Mouse (Mus musculus) splenic B cell, adult 2 months (primary cell): ENCODE measurements around the gene Mrpl48.
A peak's percentile ranks its signal among the peaks of the same experiment; 100 is the strongest.

Experiments
- DNase-seq: peaks from one replicate; pipeline ENCODE4 v3.0.0-alpha.2; 2011; ENCODE audit warnings: low read depth, low spot score
- H3K27me3 ChIP-seq: 2 replicates; pipeline ENCODE4 v1.6.1; 2012; ENCODE audit warnings: mild to moderate bottlenecking, low read length, moderate library complexity, mixed read lengths; ENCODE audit not compliant: control insufficient read depth, poor library complexity, insufficient read depth, severe bottlenecking
- H3K36me3 ChIP-seq: 2 replicates; pipeline ENCODE4 v1.6.1; 2012; ENCODE audit warnings: mild to moderate bottlenecking, low read length, moderate library complexity, mixed read lengths; ENCODE audit not compliant: control insufficient read depth, poor library complexity, insufficient read depth, severe bottlenecking

The Mrpl48 gene

GRCm38 (mm10) chr7:100533503-100533902 is 74.6 kb downstream of the Mrpl48 start:
- no peak for DNase-seq
- Histone ChIP-seq H3K27me3 (no peaks in the 10 kb centered on the region), H3K36me3 (no peaks in the 10 kb centered on the region)

- Histone ChIP-seq H3K27me3 (no peaks in the 10 kb centered on the region), H3K36me3 (no peaks in the 10 kb centered on the region)
- DNase-seq, result no peak
Observed at GRCm38 (mm10) chr7:100530766-100531165, 77.3 kb downstream of the Mrpl48 start.

- DNase-seq, result no peak
- Histone ChIP-seq H3K27me3 (no peaks in the 10 kb centered on the region), H3K36me3 (no peaks in the 10 kb centered on the region)
Observed at GRCm38 (mm10) chr7:100524669-100525068, 83.4 kb downstream of the Mrpl48 start.

- Histone ChIP-seq H3K27me3 (no peaks in the 10 kb centered on the region), H3K36me3 (no peaks in the 10 kb centered on the region)
- DNase-seq, result no peak
Observed at GRCm38 (mm10) chr7:100522222-100522621, 85.9 kb downstream of the Mrpl48 start.

- no peaks in the 10 kb centered on the region for H3K36me3 ChIP-seq
- peaks cover 3% of the 10 kb centered on the region; the same call in 1 of the 2 replicates for H3K27me3 ChIP-seq
- peak; percentile 87 for DNase-seq
Observed at GRCm38 (mm10) chr7:100520663-100521285, 87.3 kb downstream of the Mrpl48 start.

GRCm38 (mm10) chr7:100520204-100520603 is 87.9 kb downstream of the Mrpl48 start:
- Histone ChIP-seq H3K27me3 (peaks cover 3% of the 10 kb centered on the region; the same call in 1 of the 2 replicates), H3K36me3 (no peaks in the 10 kb centered on the region)
- no peak for DNase-seq

- Histone ChIP-seq H3K36me3 (no peaks in the 10 kb centered on the region), H3K27me3 (peaks cover 3% of the 10 kb centered on the region; the same call in 1 of the 2 replicates)
- no peak for DNase-seq
Observed at GRCm38 (mm10) chr7:100514573-100514972, 93.5 kb downstream of the Mrpl48 start, which contains the start of gene Dnajb13. Gene Dnajb13 (minus strand): TSS chr7:100514960.

- peak; percentile 26 for DNase-seq
Observed at GRCm38 (mm10) chr7:100511602-100512001, 96.5 kb downstream of the Mrpl48 start.

GRCm38 (mm10) chr7:100508670-100509069 is 99.4 kb downstream of the Mrpl48 start:
- H3K36me3 ChIP-seq, result no peaks in the 10 kb centered on the region
- DNase-seq, result peak; percentile 37
- H3K27me3 ChIP-seq, result no peaks in the 10 kb centered on the region

More at GRCm38 (mm10) chr7:100511602-100512001, 96.5 kb downstream of the Mrpl48 start:
- Histone ChIP-seq H3K27me3 (peaks cover 3% of the 10 kb centered on the region; the same call in 1 of the 2 replicates), H3K36me3 (no peaks in the 10 kb centered on the region)

GRCm38 (mm10) chr7:100506494-100506893 is 101.6 kb downstream of the Mrpl48 start:
- H3K36me3 ChIP-seq, result no peaks in the 10 kb centered on the region
- DNase-seq, result peak; percentile 24
- no peaks in the 10 kb centered on the region for H3K27me3 ChIP-seq

GRCm38 (mm10) chr7:100504740-100505487 is 103.2 kb downstream of the Mrpl48 start:
- no peaks in the 10 kb centered on the region for H3K27me3 ChIP-seq
- peaks cover 5% of the 10 kb centered on the region for H3K36me3 ChIP-seq
- DNase-seq, result peak; percentile 46

GRCm38 (mm10) chr7:100503076-100503475 is 105.0 kb downstream of the Mrpl48 start:
- DNase-seq, result peak; percentile 51
- H3K36me3 ChIP-seq, result peaks cover 19% of the 10 kb centered on the region
- no peaks in the 10 kb centered on the region for H3K27me3 ChIP-seq

- Histone ChIP-seq H3K27me3 (no peaks in the 10 kb centered on the region), H3K36me3 (peaks cover 22% of the 10 kb centered on the region)
- peak; percentile 41 for DNase-seq
Observed at GRCm38 (mm10) chr7:100502374-100502922, 105.7 kb downstream of the Mrpl48 start.

- no peaks in the 10 kb centered on the region for H3K27me3 ChIP-seq
- peaks cover 22% of the 10 kb centered on the region for H3K36me3 ChIP-seq
- peak; percentile 20 for DNase-seq
Observed at GRCm38 (mm10) chr7:100501844-100502373, 106.2 kb downstream of the Mrpl48 start.
